Mouse (Mus musculus): Measurements from ENCODE around the gene Pde4c. TPM values are rescaled to one million over a fixed set of nuclear protein-coding genes. Genes with fewer than 3 reads are reported as not detected.

Gene Pde4c
- polyA plus RNA-seq, 1 experiment, result 1.1 TPM

- no peaks in the 10 kb centered on the region for H3K27me3 ChIP-seq (ENCODE audit: control insufficient read depth, insufficient read depth, low read length)
- TF ChIP-seq CTCF (IDR thresholded peaks at IDR 0.05; ENCODE audit: control insufficient read depth, insufficient read depth, insufficient replicate concordance, low read depth, low read length) (no peak), POLR2A (IDR thresholded peaks at IDR 0.05; ENCODE audit: control insufficient read depth, low read depth, low read length) (no peak)
- peaks cover 27% of the 10 kb centered on the region for H3K4me1 ChIP-seq (ENCODE audit: control insufficient read depth, insufficient read depth, low read length)
- peak overlapping the region; percentile 61 for H3K4me3 ChIP-seq (ENCODE audit: control insufficient read depth, low read depth, low read length)
- H3K36me3 ChIP-seq (ENCODE audit: control insufficient read depth, insufficient read depth, low read length), result no peaks in the 10 kb centered on the region
- H3K27ac ChIP-seq (ENCODE audit: control insufficient read depth, insufficient read depth, low read depth, low read length), result no peak overlapping the region
These were observed 64.6 kb downstream of the Pde4c start for GRCm38 (mm10) chr8:70787941-70788667.

- TF ChIP-seq CTCF (IDR thresholded peaks at IDR 0.05; ENCODE audit: control insufficient read depth, insufficient read depth, insufficient replicate concordance, low read depth, low read length) (no peak), POLR2A (IDR thresholded peaks at IDR 0.05; ENCODE audit: control insufficient read depth, low read depth, low read length) (no peak)
- no peak overlapping the region for H3K27ac ChIP-seq (ENCODE audit: control insufficient read depth, insufficient read depth, low read depth, low read length)
- peaks cover 28% of the 10 kb centered on the region for H3K4me1 ChIP-seq (ENCODE audit: control insufficient read depth, insufficient read depth, low read length)
- H3K27me3 ChIP-seq (ENCODE audit: control insufficient read depth, insufficient read depth, low read length), result no peaks in the 10 kb centered on the region
- no peaks in the 10 kb centered on the region for H3K36me3 ChIP-seq (ENCODE audit: control insufficient read depth, insufficient read depth, low read length)
- no peak overlapping the region for H3K4me3 ChIP-seq (ENCODE audit: control insufficient read depth, low read depth, low read length)
These were observed 65.5 kb downstream of the Pde4c start for GRCm38 (mm10) chr8:70789046-70789445.

- no peaks in the 10 kb centered on the region for H3K27me3 ChIP-seq (ENCODE audit: control insufficient read depth, insufficient read depth, low read length)
- peaks cover 24% of the 10 kb centered on the region for H3K4me1 ChIP-seq (ENCODE audit: control insufficient read depth, insufficient read depth, low read length)
- no peak overlapping the region for H3K27ac ChIP-seq (ENCODE audit: control insufficient read depth, insufficient read depth, low read depth, low read length)
- H3K36me3 ChIP-seq (ENCODE audit: control insufficient read depth, insufficient read depth, low read length), result no peaks in the 10 kb centered on the region
- no peak overlapping the region for H3K4me3 ChIP-seq (ENCODE audit: control insufficient read depth, low read depth, low read length)
- TF ChIP-seq POLR2A (IDR thresholded peaks at IDR 0.05; ENCODE audit: control insufficient read depth, low read depth, low read length) (no peak), CTCF (IDR thresholded peaks at IDR 0.05; ENCODE audit: control insufficient read depth, insufficient read depth, insufficient replicate concordance, low read depth, low read length) (no peak)
These were observed 67.3 kb downstream of the Pde4c start for GRCm38 (mm10) chr8:70790846-70791245.

GRCm38 (mm10) chr8:70791294-70791701 is 67.8 kb downstream of the Pde4c start:
- Histone ChIP-seq H3K27ac (ENCODE audit: control insufficient read depth, insufficient read depth, low read depth, low read length) (no peak overlapping the region), H3K4me1 (ENCODE audit: control insufficient read depth, insufficient read depth, low read length) (peaks cover 26% of the 10 kb centered on the region), H3K36me3 (ENCODE audit: control insufficient read depth, insufficient read depth, low read length) (no peaks in the 10 kb centered on the region), H3K4me3 (ENCODE audit: control insufficient read depth, low read depth, low read length) (no peak overlapping the region), H3K27me3 (ENCODE audit: control insufficient read depth, insufficient read depth, low read length) (no peaks in the 10 kb centered on the region)
- TF ChIP-seq POLR2A (IDR thresholded peaks at IDR 0.05; ENCODE audit: control insufficient read depth, low read depth, low read length) (no peak), CTCF (IDR thresholded peaks at IDR 0.05; ENCODE audit: control insufficient read depth, insufficient read depth, insufficient replicate concordance, low read depth, low read length) (no peak)

GRCm38 (mm10) chr8:70791975-70792691 is 68.6 kb downstream of the Pde4c start:
- Histone ChIP-seq H3K27ac (ENCODE audit: control insufficient read depth, insufficient read depth, low read depth, low read length) (peak overlapping the region; percentile 42), H3K36me3 (ENCODE audit: control insufficient read depth, insufficient read depth, low read length) (no peaks in the 10 kb centered on the region), H3K27me3 (ENCODE audit: control insufficient read depth, insufficient read depth, low read length) (no peaks in the 10 kb centered on the region), H3K4me3 (ENCODE audit: control insufficient read depth, low read depth, low read length) (peak overlapping the region; percentile 84), H3K4me1 (ENCODE audit: control insufficient read depth, insufficient read depth, low read length) (peaks cover 32% of the 10 kb centered on the region)
- TF ChIP-seq CTCF (IDR thresholded peaks at IDR 0.05; ENCODE audit: control insufficient read depth, insufficient read depth, insufficient replicate concordance, low read depth, low read length) (no peak), POLR2A (IDR thresholded peaks at IDR 0.05; ENCODE audit: control insufficient read depth, low read depth, low read length) (peak; percentile 56; the same call in 1 of the 2 replicates)

GRCm38 (mm10) chr8:70792700-70793099 is 69.2 kb downstream of the Pde4c start:
- no peaks in the 10 kb centered on the region for H3K27me3 ChIP-seq (ENCODE audit: control insufficient read depth, insufficient read depth, low read length)
- TF ChIP-seq POLR2A (IDR thresholded peaks at IDR 0.05; ENCODE audit: control insufficient read depth, low read depth, low read length) (no peak), CTCF (IDR thresholded peaks at IDR 0.05; ENCODE audit: control insufficient read depth, insufficient read depth, insufficient replicate concordance, low read depth, low read length) (no peak)
- peak overlapping the region; percentile 84 for H3K4me3 ChIP-seq (ENCODE audit: control insufficient read depth, low read depth, low read length)
- H3K4me1 ChIP-seq (ENCODE audit: control insufficient read depth, insufficient read depth, low read length), result peaks cover 33% of the 10 kb centered on the region
- H3K27ac ChIP-seq (ENCODE audit: control insufficient read depth, insufficient read depth, low read depth, low read length), result peak overlapping the region; percentile 42
- no peaks in the 10 kb centered on the region for H3K36me3 ChIP-seq (ENCODE audit: control insufficient read depth, insufficient read depth, low read length)

- Histone ChIP-seq H3K36me3 (ENCODE audit: control insufficient read depth, insufficient read depth, low read length) (no peaks in the 10 kb centered on the region), H3K4me3 (ENCODE audit: control insufficient read depth, low read depth, low read length) (no peak overlapping the region), H3K4me1 (ENCODE audit: control insufficient read depth, insufficient read depth, low read length) (peaks cover 35% of the 10 kb centered on the region), H3K27me3 (ENCODE audit: control insufficient read depth, insufficient read depth, low read length) (no peaks in the 10 kb centered on the region), H3K27ac (ENCODE audit: control insufficient read depth, insufficient read depth, low read depth, low read length) (no peak overlapping the region)
- TF ChIP-seq CTCF (IDR thresholded peaks at IDR 0.05; ENCODE audit: control insufficient read depth, insufficient read depth, insufficient replicate concordance, low read depth, low read length), result no peak
- TF ChIP-seq POLR2A (IDR thresholded peaks at IDR 0.05; ENCODE audit: control insufficient read depth, low read depth, low read length), result no peak
These were observed 70.7 kb downstream of the Pde4c start for GRCm38 (mm10) chr8:70794215-70794614.
